Mouse (Mus musculus) thymus, adult 2 months (tissue): ENCODE measurements around the gene Xxylt1. TPM values are rescaled to one million over a fixed set of nuclear protein-coding genes. Genes with fewer than 3 reads are reported as not detected.

Experiments used
- DNase-seq: peaks from one replicate; pipeline ENCODE4 v3.0.0; 2021
- H3K27ac ChIP-seq: fragments of 200-500 bp; 2 replicates; pipeline ENCODE4 v1.5.1; 2012; ENCODE audit warnings: low read length, control low read depth; ENCODE audit not compliant: control insufficient read depth, insufficient read depth
- H3K27me3 ChIP-seq: fragments of 200-500 bp; 2 replicates; pipeline ENCODE4 v1.6.1; 2012; ENCODE audit warnings: mild to moderate bottlenecking, low read length, moderate library complexity, mixed read lengths; ENCODE audit not compliant: control insufficient read depth, insufficient read depth
- H3K36me3 ChIP-seq: fragments of 200-500 bp; 2 replicates; pipeline ENCODE4 v1.6.1; 2012; ENCODE audit warnings: mild to moderate bottlenecking, low read length, moderate library complexity; ENCODE audit not compliant: control insufficient read depth, insufficient read depth
- H3K4me1 ChIP-seq: fragments of 200-500 bp; replicated peaks from 2 replicates; pipeline ENCODE4 v1.6.1; 2012; ENCODE audit warnings: low read length; ENCODE audit not compliant: control insufficient read depth, insufficient read depth
- H3K4me3 ChIP-seq: fragments of 200-500 bp; 2 replicates; pipeline ENCODE4 v1.5.1; 2012; ENCODE audit warnings: mild to moderate bottlenecking, low read length, control low read depth, moderate library complexity; ENCODE audit not compliant: control insufficient read depth, insufficient read depth
- CTCF ChIP-seq: fragments of 200-500 bp; IDR thresholded peaks from 2 replicates; pipeline ENCODE4 v1.5.1; 2012; ENCODE audit warnings: mild to moderate bottlenecking, control low read depth, low read length, moderate library complexity, borderline replicate concordance; ENCODE audit not compliant: control insufficient read depth, poor library complexity, insufficient read depth; ENCODE audit errors: extremely low read depth
- POLR2A ChIP-seq: fragments of 200-500 bp; IDR thresholded peaks from 2 replicates; pipeline ENCODE4 v1.6.1; 2012; ENCODE audit warnings: mild to moderate bottlenecking, low read length, control low read depth, moderate library complexity; ENCODE audit not compliant: control insufficient read depth, poor library complexity, insufficient read depth; ENCODE audit errors: extremely low read depth
- WGBS: fragments of 180-500 bp; shearing (Covaris S2); methylation state at CpG from one replicate; pipeline ENCODE4 v1.1.7; 2018; 5-methylcytosine and 5-hydroxymethylcytosine counted together
- polyA plus RNA-seq: library from polyadenylated mRNA; depleted of rRNA; stranded (reverse); fragments of >200 nt; gene quantifications from 2 replicates; pipeline ENCODE4 v1.2.3, GENCODE M21; 2012

Xxylt1 gene
- polyA plus RNA-seq, 1 experiment = 13.2 TPM

DNA sequence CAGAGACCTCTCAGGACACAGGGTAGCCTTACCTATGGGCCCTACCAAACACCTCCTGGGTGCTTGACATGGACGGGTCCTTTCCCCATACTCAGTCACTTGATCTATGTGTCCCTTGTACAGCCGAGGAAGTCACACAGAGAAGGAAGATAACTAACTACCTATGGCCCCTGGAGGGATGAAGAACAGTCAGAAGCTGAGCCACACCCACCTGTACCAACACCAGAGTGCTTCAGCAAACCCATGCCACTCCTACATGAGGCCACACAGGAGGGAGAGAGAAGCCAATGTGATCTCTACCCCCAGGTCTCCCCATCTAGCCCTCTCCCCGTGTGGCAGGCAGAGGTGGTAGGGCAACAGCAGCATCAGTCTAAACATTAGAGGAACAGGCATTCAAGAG, 18.3 kb downstream of the Xxylt1 start:
- no peak for DNase-seq
- Histone ChIP-seq H3K4me1 (peaks cover 15% of the 10 kb centered on the region), H3K27ac (no peak overlapping the region), H3K27me3 (no peaks in the 10 kb centered on the region), H3K36me3 (no peaks in the 10 kb centered on the region), H3K4me3 (no peak overlapping the region)
- TF ChIP-seq POLR2A = no peak
- TF ChIP-seq CTCF = no peak
- 92% methylated on average over 3 of the region's 3 CpGs for WGBS

DNA sequence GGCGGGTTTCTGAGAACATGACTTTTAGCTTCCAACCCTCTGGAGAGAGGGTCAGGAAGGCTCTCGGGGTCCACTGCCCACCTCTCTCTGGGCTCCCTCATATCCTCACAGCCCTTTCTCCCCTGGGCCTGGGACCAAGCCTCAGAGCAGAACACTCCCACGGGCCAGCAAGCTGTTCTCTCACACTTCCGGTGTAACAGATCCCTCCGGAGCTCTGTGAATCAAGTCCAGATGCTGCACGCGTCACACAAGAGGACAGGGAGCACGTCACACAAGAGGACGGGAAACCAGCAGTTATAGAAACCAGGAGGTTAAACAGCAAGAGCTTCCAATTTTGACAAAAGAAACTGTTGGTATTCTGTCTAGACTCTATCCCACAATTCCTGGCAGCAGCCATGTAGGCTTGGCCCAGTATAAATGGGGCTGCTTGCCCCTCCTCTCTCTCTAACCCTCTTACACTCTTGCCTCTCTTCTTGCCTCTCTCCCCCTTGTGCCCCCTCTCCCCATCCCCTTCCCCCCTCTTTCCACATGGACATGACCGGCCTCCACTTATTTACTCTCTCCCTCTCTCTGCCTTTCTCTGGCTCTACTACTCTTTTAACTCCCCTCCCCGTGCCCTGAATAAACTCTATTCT, 19.9 kb downstream of the Xxylt1 start:
- TF ChIP-seq POLR2A (no peak), CTCF (no peak)
- peaks cover 9% of the 10 kb centered on the region for H3K4me1 ChIP-seq
- DNase-seq = no peak
- H3K27ac ChIP-seq = no peak overlapping the region
- H3K4me3 ChIP-seq = no peak overlapping the region
- no peaks in the 10 kb centered on the region for H3K27me3 ChIP-seq
- H3K36me3 ChIP-seq = no peaks in the 10 kb centered on the region
- 89% methylated on average over 11 of the region's 11 CpGs for WGBS

GRCm38 (mm10) chr16:31060714-31061113, 20.5 kb downstream of the Xxylt1 start:
- Histone ChIP-seq H3K4me1 (peaks cover 6% of the 10 kb centered on the region; the same call in 1 of the 2 replicates), H3K27ac (no peak overlapping the region)

DNA sequence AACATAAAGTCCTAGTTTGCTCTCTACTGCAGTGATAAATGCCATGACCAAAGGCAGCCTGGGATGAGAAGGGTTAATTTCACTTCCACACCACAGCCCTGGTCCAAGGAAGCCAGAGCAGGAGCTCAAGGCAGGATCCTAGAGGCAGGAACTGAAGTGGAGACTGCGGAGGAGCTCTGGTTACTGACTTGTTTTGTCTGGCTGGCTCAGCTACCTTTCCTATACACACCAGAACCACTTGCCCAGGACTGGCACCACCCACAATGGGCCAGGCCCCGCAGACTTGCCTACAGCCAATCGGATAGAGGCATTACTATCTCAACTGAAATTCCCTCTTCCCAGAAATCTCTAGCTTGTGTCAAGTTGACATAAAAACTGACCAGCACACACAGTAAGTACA, 21.0 kb downstream of the Xxylt1 start:
- Histone ChIP-seq H3K27ac (no peak overlapping the region), H3K4me1 (peaks cover 6% of the 10 kb centered on the region; the same call in 1 of the 2 replicates), H3K4me3 (no peak overlapping the region), H3K27me3 (no peaks in the 10 kb centered on the region), H3K36me3 (no peaks in the 10 kb centered on the region)
- TF ChIP-seq POLR2A = no peak
- TF ChIP-seq CTCF = no peak
- no peak for DNase-seq
- 95% methylated on average over 3 of the region's 3 CpGs for WGBS

More at GRCm38 (mm10) chr16:31060714-31061113, 20.5 kb downstream of the Xxylt1 start:
- WGBS = 97% methylated on average over 13 of the region's 13 CpGs
- TF ChIP-seq POLR2A = no peak
- TF ChIP-seq CTCF = no peak
- Histone ChIP-seq H3K4me3 (no peak overlapping the region), H3K36me3 (no peaks in the 10 kb centered on the region), H3K27me3 (no peaks in the 10 kb centered on the region)
- no peak for DNase-seq

GRCm38 (mm10) chr16:31059730-31060129, 21.5 kb downstream of the Xxylt1 start:
- no peak for DNase-seq
- H3K36me3 ChIP-seq = no peaks in the 10 kb centered on the region
- H3K27me3 ChIP-seq = no peaks in the 10 kb centered on the region
- H3K4me3 ChIP-seq = no peak overlapping the region
- no peak for TF ChIP-seq POLR2A
- no peak for TF ChIP-seq CTCF
- H3K4me1 ChIP-seq = peaks cover 6% of the 10 kb centered on the region; the same call in 1 of the 2 replicates
- WGBS = 97% methylated on average over 4 of the region's 4 CpGs
- H3K27ac ChIP-seq = no peak overlapping the region

DNA sequence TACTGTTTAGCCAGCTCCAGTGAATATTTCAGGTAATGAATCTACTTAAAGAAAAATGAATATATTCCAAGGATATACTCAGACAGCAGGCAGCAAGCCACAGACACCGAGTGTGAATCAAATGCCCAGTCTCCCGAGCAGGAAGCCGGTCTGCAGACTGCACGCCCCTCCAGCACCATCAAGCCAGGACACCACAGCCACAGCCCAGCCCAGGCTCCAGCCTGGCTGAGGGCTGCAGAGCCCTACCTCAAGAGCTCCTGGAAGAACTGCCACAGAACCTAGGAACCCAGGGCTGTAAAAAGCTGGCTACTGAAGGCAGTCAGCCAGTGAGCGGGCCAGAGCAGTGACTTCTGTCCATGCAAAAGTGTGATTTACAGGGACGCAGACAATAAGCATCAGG, 28.4 kb downstream of the Xxylt1 start:
- H3K4me1 ChIP-seq = peaks cover 14% of the 10 kb centered on the region
- no peak for DNase-seq
- H3K27me3 ChIP-seq = no peaks in the 10 kb centered on the region
- no peak overlapping the region for H3K4me3 ChIP-seq
- 90% methylated on average over 6 of the region's 6 CpGs for WGBS
- no peaks in the 10 kb centered on the region for H3K36me3 ChIP-seq
- no peak overlapping the region for H3K27ac ChIP-seq
- TF ChIP-seq CTCF (no peak), POLR2A (no peak)
